Mouse (Mus musculus) liver, embryonic 14.5 days (tissue): ENCODE results near the gene Ccdc73. TPM values are rescaled to one million over a fixed set of nuclear protein-coding genes. Genes with fewer than 3 reads are reported as not detected.
A peak's percentile ranks its signal among the peaks of the same experiment; 100 is the strongest.

Experiments
- ATAC-seq: fragments of 200-750 bp; cut with Nextera tagmentation; 2 replicates; pipeline ENCODE4 v1.8.0; 2017; ENCODE audit warnings: moderate number of reproducible peaks, mild to moderate bottlenecking, moderate library complexity; ENCODE audit not compliant: insufficient read depth
- DNase-seq, 3 experiments: peaks; one replicate each; pipeline ENCODE4 v3.0.0-alpha.2; 2012 to 2013; ENCODE audit warnings: low read depth in 3 of 3, low spot score in 3 of 3
- H3K27ac ChIP-seq: fragments of 300-500 bp; sonication (generic); 2 replicates; pipeline ENCODE4 v1.5.1; 2014; ENCODE audit warnings: moderate library complexity, mild to moderate bottlenecking, control low read depth, inconsistent platforms
- H3K27me3 ChIP-seq: fragments of 300-500 bp; sonication (generic); 2 replicates; pipeline ENCODE4 v1.6.1; 2014; ENCODE audit warnings: mild to moderate bottlenecking, low read length, moderate library complexity; ENCODE audit not compliant: control insufficient read depth, insufficient read depth
- H3K36me3 ChIP-seq: fragments of 300-500 bp; sonication (generic); replicated peaks from 2 replicates; pipeline ENCODE4 v1.6.1; 2014; ENCODE audit warnings: low read depth; ENCODE audit not compliant: control insufficient read depth, insufficient read depth
- H3K4me1 ChIP-seq, 2 experiments: fragments of 200-500 bp in 1 of 2; fragments of 300-500 bp in 1 of 2; sonication (generic) in 1 of 2; replicated peaks; 2 replicates each; pipeline ENCODE4 v1.6.1; 2012 to 2014; ENCODE audit warnings: antibody characterized with exemption in 1 of 2, inconsistent platforms in 1 of 2, low read length in 1 of 2; ENCODE audit not compliant: control insufficient read depth in 2 of 2, insufficient read depth in 2 of 2
- H3K4me2 ChIP-seq: fragments of 300-500 bp; sonication (generic); 2 replicates; pipeline ENCODE4 v1.6.1; 2014; ENCODE audit warnings: low read depth, mild to moderate bottlenecking, control low read depth, moderate library complexity
- H3K4me3 ChIP-seq, 2 experiments: fragments of 200-500 bp in 1 of 2; fragments of 300-500 bp in 1 of 2; sonication (generic) in 1 of 2; 2 replicates each; pipeline ENCODE4 v1.5.1; 2012 to 2014; ENCODE audit warnings: low read depth in 2 of 2, low read length in 2 of 2, mild to moderate bottlenecking in 2 of 2, control low read depth in 1 of 2, inconsistent platforms in 1 of 2, moderate library complexity in 1 of 2; ENCODE audit not compliant: insufficient read depth in 1 of 2
- H3K9ac ChIP-seq: fragments of 300-500 bp; sonication (generic); replicated peaks from 2 replicates; pipeline ENCODE4 v1.6.1; 2014; ENCODE audit warnings: mild to moderate bottlenecking, control low read depth, moderate library complexity
- H3K9me3 ChIP-seq: fragments of 300-500 bp; sonication (generic); 2 replicates; pipeline ENCODE4 v1.6.1; 2016; ENCODE audit warnings: low read length, mixed read lengths; ENCODE audit not compliant: control insufficient read depth
- CTCF ChIP-seq: IDR thresholded peaks from 2 replicates; pipeline ENCODE4 v1.5.1; 2016; ENCODE audit warnings: antibody characterized with exemption, low read depth, control low read depth
- EP300 ChIP-seq: IDR thresholded peaks from 2 replicates; pipeline ENCODE4 v1.6.1; 2016; ENCODE audit warnings: antibody characterized with exemption, low read depth
- WGBS: fragments of 180-500 bp; shearing (Covaris S2); extraction: QIAGEN DNeasy Blood & Tissue Kit; methylation state at CpG from one replicate; pipeline ENCODE4 v1.1.7; 2014; ENCODE audit not compliant: insufficient replicate concordance; 5-methylcytosine and 5-hydroxymethylcytosine counted together
- polyA plus RNA-seq, 2 experiments: library from polyadenylated mRNA; depleted of rRNA in 1 of 2; stranded (reverse) in 1 of 2; unstranded in 1 of 2; fragments of >200 nt; fragmentation: Nextera tagmentation in 1 of 2; extraction: Ambion mirVana in 1 of 2; gene quantifications; 2 replicates each; pipeline versions ENCODE4 v1.2.1 to v1.2.3; 2012 to 2014

Ccdc73 gene
- polyA plus RNA-seq, 2 experiments = 2.1 to 2.5 TPM

DNA sequence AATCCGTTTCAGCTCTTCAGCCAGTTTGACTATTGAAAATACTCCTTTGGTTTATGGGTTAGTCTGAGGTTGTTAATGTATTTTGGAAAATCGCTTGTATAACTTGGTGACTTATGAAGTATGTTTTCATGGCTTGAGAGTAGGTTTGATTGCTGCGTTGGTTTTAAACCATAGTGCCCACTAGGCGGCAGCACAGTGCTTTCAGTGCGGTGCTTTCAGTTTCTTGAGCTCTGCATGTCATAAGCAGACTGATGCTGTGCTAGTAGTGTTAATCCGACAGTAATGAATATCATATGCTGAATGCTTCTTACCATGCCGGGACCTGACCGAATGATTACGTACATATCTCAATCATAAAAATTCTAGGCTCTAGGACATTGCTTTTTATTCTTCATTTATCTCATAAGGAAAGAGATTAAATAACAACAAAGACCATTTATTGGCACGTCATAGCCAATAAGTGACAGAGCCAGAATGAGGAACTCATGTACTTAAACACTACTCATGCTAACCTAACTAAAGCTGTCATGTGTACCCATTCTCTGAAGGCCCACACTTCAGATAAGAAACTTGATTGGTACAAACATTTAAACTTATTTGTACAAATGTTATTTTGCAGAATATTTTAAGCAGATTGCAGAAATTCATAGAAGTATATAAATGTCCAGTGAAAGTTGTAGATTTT lies 20.4 kb downstream of the Ccdc73 start:
- 15% methylated on average over 10 of the region's 10 CpGs for WGBS
- ATAC-seq (no peak), DNase-seq (peak; percentile 28 to 31 (median 30))
- TF ChIP-seq EP300 = no peak
- TF ChIP-seq CTCF = peak; percentile 77
- Histone ChIP-seq H3K36me3 (no peaks in the 10 kb centered on the region), H3K4me1 (no peaks in the 10 kb centered on the region), H3K4me3 (no peak overlapping the region), H3K9me3 (no peaks in the 10 kb centered on the region), H3K27me3 (no peaks in the 10 kb centered on the region), H3K4me2 (no peak overlapping the region), H3K27ac (no peak overlapping the region), H3K9ac (no peak overlapping the region)

DNA sequence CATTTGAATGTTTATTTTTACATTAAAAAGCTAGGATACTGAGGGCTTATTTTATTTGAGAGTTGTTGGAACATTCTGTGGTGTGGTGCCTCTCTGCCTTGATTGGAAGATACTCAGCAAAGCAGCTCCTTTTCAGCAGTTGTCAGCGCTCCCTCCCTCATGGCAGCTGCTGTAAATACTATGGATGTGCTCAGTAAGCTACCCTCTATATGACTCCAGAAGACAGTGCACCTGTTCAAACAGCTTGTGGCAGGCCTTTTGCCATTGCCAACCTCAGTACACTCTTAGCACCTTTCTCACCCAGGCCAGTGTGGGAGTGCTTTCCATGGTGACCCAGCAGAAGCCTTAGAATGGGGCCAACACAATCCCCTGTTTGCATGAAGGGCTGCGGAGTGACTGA lies 32.4 kb downstream of the Ccdc73 start:
- H3K27me3 ChIP-seq = no peaks in the 10 kb centered on the region
- no peak overlapping the region for H3K4me3 ChIP-seq
- H3K4me1 ChIP-seq = no peaks in the 10 kb centered on the region
- H3K36me3 ChIP-seq = no peaks in the 10 kb centered on the region
- no peak overlapping the region for H3K9ac ChIP-seq
- H3K4me2 ChIP-seq = no peak overlapping the region
- TF ChIP-seq CTCF (no peak), EP300 (no peak)
- H3K27ac ChIP-seq = no peak overlapping the region
- ATAC-seq = no peak
- no peaks in the 10 kb centered on the region for H3K9me3 ChIP-seq
- WGBS = 54% methylated on average over 2 of the region's 2 CpGs
- DNase-seq = no peak

DNA sequence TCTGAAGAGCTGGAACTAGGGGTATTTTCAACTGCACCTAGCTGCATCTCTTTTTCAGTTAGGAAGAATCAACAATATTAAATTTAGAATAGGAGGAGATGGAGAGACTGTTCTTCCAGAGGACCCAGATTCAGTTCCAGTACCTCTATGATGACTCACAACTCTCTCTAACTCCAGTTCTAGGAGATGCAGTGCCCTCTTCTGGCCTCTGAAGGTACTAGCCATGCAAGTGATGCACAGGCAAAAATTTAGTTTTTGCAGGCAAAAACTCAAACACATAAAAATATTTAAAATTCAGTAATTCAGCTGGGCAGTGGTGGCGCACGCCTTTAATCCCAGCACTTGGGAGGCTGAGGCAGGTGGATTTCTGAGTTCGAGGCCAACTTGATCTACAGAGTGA lies 48.1 kb downstream of the Ccdc73 start:
- Histone ChIP-seq H3K9me3 (no peaks in the 10 kb centered on the region), H3K4me1 (no peaks in the 10 kb centered on the region), H3K4me3 (no peak overlapping the region), H3K27me3 (no peaks in the 10 kb centered on the region), H3K4me2 (no peak overlapping the region), H3K9ac (no peak overlapping the region), H3K27ac (no peak overlapping the region), H3K36me3 (no peaks in the 10 kb centered on the region)
- ATAC-seq = no peak
- 69% methylated on average over 3 of the region's 3 CpGs for WGBS
- peak in 1 of 3 experiments; percentile 2 for DNase-seq
- TF ChIP-seq CTCF (peak; percentile 30), EP300 (no peak)

DNA sequence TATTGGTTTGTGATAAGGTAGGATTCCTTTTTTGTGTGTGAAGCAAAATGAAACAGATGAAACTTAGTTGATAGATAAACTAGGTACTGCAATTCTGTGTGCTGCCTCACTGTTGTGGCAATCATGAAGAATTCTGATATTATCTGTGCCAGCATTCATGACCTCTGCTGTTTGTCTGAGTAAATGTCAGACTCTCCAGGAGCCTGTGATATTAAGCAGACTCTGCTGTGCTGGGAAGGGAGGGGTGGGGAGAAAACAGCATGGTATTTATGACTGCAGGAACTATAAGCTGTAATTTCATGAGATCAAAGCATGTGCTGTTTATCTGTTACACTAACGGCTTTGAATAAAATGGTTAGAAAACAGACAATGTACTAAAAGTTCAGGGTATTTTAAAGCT lies 96.9 kb downstream of the Ccdc73 start:
- no peaks in the 10 kb centered on the region for H3K36me3 ChIP-seq
- DNase-seq = no peak
- no peak overlapping the region for H3K4me2 ChIP-seq
- no peak overlapping the region for H3K4me3 ChIP-seq
- H3K4me1 ChIP-seq = no peaks in the 10 kb centered on the region
- no peaks in the 10 kb centered on the region for H3K27me3 ChIP-seq
- H3K27ac ChIP-seq = no peak overlapping the region
- WGBS = 45% methylated on average over 1 of the region's 1 CpGs
- no peak overlapping the region for H3K9ac ChIP-seq
- ATAC-seq = no peak
- H3K9me3 ChIP-seq = no peaks in the 10 kb centered on the region
- TF ChIP-seq EP300 = no peak
- no peak for TF ChIP-seq CTCF

DNA sequence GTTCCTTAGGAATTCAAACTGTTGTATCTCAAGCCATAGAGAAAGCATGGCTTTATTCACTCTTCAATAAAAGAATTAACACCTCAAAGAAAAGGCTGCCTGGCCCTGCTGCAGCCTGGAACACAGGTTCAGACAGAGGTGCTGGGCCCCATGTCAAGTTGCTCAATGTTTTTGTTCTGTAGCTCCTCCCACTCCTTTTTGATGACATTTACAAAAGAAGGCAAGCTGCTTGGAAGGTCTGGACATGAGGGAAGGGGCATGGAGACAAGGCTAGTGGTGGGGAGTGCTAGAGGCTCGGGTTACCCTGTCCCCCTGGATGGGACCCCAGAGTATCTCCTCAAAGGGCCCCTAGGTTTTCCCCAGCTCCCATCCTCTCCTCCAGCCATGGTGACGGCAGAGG lies 114.1 kb downstream of the Ccdc73 start:
- Histone ChIP-seq H3K9me3 (no peaks in the 10 kb centered on the region), H3K9ac (no peak overlapping the region), H3K4me3 (no peak overlapping the region), H3K27me3 (no peaks in the 10 kb centered on the region), H3K27ac (no peak overlapping the region), H3K36me3 (no peaks in the 10 kb centered on the region), H3K4me2 (no peak overlapping the region), H3K4me1 (no peaks in the 10 kb centered on the region)
- ATAC-seq (no peak), DNase-seq (no peak)
- 32% methylated on average over 2 of the region's 2 CpGs for WGBS
- TF ChIP-seq CTCF (no peak), EP300 (no peak)
